Mouse (Mus musculus) neutrophil, adult 83 days (primary cell): ENCODE results near the gene Zyx. TPM values are rescaled to one million over a fixed set of nuclear protein-coding genes. Genes with fewer than 3 reads are reported as not detected.

Experiments
- total RNA-seq, 2 experiments: library from RNA; stranded (reverse); gene quantifications; one replicate each; pipeline ENCODE4 v1.2.4; 2023

Zyx gene
- 100 to 1,000 TPM; 661 to 678 TPM for total RNA-seq

DNA sequence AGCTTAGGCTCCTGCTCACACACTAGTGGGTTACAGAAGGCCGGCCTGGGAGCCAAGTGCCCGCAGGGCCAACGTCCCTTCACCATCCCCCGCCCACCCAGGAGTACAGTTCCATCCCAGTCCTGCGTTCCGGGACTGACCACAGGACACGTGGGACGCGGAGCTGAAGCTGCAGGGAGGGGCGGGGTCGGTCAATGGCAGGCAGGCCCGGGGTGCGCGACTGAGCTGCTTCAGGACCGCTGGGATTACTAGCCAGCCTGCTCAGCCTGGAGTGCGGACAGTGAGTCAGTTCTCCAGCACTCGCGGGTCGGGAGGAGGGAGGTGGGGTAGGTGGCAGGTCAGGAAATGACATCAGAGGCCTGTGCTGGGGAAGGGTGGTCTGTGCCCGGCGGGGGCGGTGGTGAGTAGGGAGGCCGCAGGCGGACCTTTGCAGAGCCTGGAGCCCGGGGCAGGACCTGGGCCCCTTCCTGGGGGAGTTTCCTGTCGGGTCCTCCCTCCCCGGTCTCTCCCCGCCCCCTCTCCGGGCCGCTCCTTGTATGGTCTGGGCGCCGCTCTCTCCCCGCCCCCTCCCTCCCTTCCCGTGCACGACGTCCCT, at the start of gene Zyx:
TSS of gene Zyx (plus strand) at position 205 of the 595 bp plus-strand sequence.

GRCm38 (mm10) chr6:42324482-42325267, 24.8 kb upstream of the Zyx start, which contains the start of gene Fam131b:
Fam131b (minus strand) TSS chr6:42324643.

DNA sequence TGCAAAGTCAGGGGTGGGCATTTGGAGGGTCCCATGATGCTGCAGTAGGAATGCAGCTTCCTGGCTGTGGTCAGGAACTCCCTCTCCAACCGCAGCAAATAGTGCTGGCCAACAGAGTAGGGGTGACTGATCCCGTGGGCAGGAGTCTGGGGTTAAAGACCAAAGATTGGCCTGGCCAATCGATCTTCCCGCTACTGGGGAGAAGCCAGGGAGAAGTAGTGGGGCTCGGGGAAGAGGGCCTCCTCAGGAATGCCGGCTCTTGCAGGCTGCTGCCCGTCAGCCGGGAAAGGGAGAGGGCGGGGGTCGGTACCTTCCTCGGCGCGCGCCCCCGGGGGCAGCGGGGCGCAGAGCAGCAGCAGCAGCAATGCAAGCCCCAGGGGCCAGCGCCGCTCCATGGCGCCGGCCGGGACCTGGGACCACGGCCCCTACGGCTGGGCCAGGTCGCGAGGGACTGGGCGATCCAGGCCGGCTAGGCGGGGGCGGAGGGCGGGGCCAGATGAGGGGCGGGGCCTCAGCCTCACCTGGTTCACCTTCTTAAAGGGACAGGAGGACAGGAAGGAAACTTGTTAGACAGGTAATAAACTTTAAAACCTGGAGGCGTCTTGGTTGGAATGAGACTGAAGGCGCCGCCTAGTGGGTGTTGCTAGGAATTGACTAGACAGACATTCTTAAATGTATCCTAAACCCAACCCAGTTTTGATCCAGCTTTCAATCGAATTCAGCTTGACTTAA, 23.6 kb downstream of the Zyx start, which contains the start of gene Epha1:
TSS of gene Epha1 (minus strand) at position 453 of the 732 bp plus-strand sequence.

GRCm38 (mm10) chr6:42399938-42400337, 50.5 kb downstream of the Zyx start, which contains the start of gene Tas2r143:
Tas2r143 (plus strand) TSS chr6:42400238.

GRCm38 (mm10) chr6:42405134-42405533, 55.7 kb downstream of the Zyx start, which contains the start of gene Tas2r135:
Tas2r135 (plus strand) TSS chr6:42405434.

Other genes with a start within 250 kb of the Zyx start
- not detected for gene Tas2r139, start 208.7 kb upstream of the Zyx start, total RNA-seq
- gene Tas2r144, start 134.3 kb upstream of the Zyx start, total RNA-seq: not detected
- 1 to 10 TPM; 3.3 to 5.1 TPM for gene Gstk1, start 103.7 kb upstream of the Zyx start, total RNA-seq
- not detected for gene Tmem139, start 87.7 kb upstream of the Zyx start, total RNA-seq
- 10 to 100 TPM; 59.8 to 66.3 TPM for gene Casp2, start 84.6 kb upstream of the Zyx start, total RNA-seq
- under 1 TPM; 0.15 TPM for gene Clcn1, start 62.9 kb upstream of the Zyx start, total RNA-seq
- not detected for gene Fam131b, start 25.0 kb upstream of the Zyx start, total RNA-seq
- under 1 TPM in 1 of 2 experiments, not detected in 1; 0.29 TPM for gene Epha1, start 23.6 kb downstream of the Zyx start, total RNA-seq
- 1 to 10 TPM; 2.9 to 3.2 TPM for gene Tas2r143, start 50.6 kb downstream of the Zyx start, total RNA-seq
- 1 to 10 TPM; 3.4 to 3.5 TPM for gene Tas2r135, start 55.8 kb downstream of the Zyx start, total RNA-seq
- 1 to 10 TPM; 1.0 to 1.7 TPM for gene Tas2r126, start 84.9 kb downstream of the Zyx start, total RNA-seq
- not detected for gene Olfr458, start 115.6 kb downstream of the Zyx start, total RNA-seq
- not detected for gene Olfr457, start 126.7 kb downstream of the Zyx start, total RNA-seq
- not detected for gene Olfr456, start 137.6 kb downstream of the Zyx start, total RNA-seq
- not detected for gene Olfr455, start 198.0 kb downstream of the Zyx start, total RNA-seq
- not detected for gene Tcaf3, start 248.1 kb downstream of the Zyx start, total RNA-seq